Mouse (Mus musculus): ENCODE results near the gene Ddx49. TPM values are rescaled to one million over a fixed set of nuclear protein-coding genes. Genes with fewer than 3 reads are reported as not detected.

The Ddx49 gene
- total RNA-seq, 2 experiments from 2014 or later, result 69.9 to 72.0 TPM

DNA sequence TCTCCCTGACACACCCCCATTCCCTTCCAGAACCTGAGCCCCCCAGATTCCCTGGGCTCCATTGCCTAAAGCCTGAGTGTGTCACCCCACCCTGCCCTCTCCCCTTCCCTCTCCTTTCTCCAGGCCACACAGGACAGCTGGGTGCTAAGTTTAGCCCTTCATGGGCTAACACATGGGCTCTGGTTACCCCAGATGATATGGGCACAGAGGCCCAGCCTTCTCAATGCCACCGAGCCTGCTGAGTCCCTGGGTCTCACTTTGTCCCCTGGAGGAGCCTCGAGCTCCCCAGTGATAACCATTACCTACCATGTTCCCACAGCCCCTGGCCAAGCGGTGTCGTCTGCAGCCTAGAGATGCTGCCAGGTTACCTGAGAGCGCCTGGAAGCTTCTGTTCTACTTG, 15.6 kb upstream of the Ddx49 start:
- DNase-seq, result no peak

DNA sequence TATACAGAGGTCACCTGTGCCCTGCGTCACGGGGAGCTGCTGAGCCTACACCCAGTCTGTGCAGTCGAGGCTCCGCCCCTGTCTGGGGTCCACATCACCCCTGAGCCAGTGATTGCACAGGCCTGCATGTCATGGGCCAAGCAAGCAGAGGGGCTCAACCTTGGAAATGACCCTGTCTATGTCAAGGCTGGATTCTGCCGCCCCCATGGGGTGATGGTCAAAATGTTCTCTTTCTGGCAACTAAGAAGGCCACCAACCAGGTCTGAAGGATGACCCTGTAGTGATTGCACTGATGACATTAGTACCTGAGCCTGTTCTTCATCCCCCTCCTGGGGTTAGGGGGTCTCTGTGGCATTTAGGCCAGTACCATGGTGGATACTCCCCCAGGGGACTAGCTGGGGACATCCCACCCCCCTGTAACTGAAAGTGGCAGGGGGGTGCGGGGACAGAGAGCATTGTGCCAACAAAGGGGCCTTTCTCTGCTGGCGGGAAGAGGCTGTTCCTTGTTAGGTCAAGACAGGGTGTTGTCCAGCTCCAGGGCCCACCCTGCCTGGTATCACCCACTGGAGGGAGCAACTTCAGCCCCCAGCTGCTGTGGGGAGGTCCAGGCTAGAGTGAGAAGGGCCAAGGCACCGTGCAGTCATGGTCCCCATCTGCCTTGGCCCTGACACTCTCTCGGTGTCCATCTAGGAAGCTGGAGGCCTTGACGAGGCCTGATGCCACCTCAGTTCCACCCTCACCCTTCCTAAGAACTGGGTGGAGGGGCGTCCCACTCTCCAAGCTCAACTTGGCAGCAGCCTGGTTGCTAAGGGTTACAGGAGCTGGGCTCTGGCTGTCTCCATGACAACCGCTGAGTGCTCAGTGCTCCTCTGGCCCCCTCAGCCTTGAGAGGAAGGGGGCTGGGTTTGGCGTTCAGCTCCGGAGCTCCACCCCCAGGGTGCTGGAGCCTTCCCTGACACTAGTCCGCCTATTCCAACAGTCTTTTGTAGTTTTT, 14.5 kb upstream of the Ddx49 start:
- DNase-seq, result peak; percentile 50 to 60

DNA sequence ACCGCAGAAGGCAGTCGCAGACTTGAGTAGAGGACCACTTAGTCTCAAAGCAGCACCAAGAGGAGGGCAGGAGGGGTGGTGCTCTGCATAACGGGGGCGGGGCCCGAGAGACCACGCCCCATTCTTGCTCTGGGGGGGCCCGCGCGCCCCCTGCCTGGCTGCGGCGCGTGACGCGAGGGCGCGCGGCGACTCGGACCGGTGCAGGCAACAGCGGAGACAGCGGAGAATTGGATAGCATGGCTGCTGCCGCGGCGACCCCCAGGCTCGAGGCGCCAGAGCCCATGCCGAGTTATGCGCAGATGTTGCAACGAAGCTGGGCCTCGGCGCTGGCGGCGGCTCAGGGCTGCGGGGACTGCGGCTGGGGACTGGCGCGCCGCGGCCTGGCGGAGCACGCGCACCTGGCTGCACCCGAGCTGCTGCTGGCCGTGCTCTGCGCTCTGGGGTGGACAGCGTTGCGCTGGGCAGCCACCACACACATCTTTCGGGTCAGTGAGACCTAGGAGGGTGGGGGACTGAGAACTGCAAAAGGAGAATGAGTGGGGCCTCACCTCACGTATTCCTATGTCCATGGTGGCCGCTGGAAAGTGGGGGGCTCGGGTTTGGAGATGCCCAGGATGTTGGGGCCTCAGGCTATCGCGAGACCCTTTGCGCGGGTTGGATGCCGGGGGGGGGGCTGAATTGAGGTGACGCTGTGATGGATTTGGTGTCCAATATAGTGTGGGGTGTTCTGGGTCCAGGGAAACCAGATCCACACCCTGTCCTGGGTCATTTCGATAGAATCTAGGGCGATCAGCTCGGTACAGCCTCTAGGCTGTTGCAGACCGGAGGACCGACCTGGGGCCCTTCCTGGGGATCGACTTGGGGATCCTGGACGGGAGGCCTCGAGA, 13.6 kb upstream of the Ddx49 start, which contains the start of gene Cers1:
Gene Cers1 (plus strand): TSS at position 152 of the 887 bp plus-strand sequence.
- DNase-seq, result peak; percentile 72 to 81

DNA sequence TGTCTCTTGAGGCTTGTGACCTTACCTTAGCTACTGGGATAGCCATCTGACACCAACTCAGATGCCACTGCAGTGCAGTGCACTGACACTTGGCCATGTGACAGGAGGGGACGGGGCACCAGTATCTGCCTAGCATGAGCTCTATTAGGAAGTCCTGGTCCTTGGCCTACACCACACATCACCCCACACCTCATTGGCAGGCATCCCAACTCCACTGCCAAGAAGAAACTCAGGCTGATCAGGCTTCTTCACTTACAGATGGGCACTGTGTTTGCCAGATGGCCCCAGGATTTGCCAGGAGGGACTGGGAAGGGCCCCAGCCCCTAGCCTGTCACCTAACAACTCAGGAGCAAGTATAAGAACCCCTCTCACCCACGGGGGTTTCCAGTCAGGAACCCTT, 11.1 kb upstream of the Ddx49 start:
- DNase-seq, result no peak

DNA sequence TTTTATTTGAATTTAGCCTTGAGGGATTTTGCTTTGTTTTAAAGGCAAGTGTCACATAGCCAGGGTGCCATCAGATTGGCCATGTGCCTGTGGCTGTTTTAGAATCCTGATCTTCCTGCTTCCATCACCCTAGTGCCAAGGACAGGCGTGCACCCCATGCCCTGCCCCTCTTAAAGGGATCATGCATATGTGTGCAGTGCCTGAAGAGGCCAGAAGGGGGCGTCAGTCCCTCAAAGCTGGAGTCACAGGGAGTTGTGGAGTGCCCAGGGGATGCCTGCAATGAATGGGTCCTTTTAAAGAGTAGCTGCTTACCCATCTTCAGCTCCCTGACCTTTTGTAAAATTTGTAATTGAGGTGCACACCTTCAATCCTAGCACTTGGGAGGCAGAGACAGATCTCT, 7.0 kb upstream of the Ddx49 start:
- no peak for DNase-seq

DNA sequence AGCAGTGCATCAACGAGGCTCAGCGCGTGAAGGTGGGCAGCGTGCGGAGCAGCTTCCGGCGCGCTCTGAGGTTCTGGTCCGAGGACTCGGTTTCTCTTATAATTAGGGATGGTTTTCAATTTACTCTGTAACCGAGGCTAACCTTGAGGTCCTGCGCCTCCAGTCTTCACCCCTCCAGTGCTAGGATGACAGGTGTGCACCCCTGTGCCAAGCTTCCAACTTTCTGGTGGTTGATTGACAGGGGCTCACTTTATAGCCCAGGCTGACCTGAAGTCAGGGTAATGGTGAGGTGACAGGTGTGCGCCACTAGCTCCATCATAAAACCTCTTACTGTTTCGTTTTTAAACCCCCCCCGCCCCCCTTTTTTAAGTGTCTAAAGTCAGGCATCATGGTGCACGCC, 612 bp upstream of the Ddx49 start:
- DNase-seq, result no peak

DNA sequence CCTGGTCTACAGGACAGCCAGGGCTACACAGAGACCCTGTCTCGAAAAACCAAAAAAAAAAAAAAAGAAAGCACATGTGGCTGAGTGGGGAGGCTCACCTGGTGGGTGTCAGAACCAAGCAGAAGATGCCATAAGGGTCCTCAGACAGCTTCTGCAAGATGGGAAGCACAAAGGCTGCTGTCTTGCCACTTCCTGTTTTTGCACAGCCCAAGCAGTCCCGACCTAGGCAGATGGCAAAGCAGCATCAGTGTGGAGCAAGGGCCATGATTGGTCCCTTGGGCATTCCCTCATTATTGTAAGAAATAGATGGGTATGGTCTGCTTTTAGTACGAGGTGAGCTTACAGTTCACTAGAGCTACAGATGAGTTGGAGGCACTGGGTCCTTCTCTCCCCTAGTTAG, 1.4 kb downstream of the Ddx49 start:
- DNase-seq, result no peak

DNA sequence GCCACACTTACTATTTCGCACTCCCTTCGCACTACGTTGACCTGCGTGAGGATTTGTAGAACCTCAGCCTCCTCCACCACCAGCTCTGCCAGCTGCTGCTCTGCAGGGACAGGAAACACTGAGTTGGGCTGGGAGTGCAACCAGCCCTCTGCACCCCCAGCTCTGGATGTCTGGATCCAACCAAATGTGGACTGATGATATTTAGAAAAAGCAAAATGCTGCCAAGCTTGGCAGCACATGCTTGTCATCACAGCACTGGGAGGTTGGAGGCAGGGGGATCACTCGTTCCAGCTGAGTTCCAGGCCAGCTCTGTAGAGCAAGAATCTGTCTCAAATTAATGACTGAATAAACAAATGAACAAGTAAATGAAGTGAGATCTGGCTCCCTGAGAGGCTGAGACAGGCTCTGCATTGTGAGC, 8.3 kb downstream of the Ddx49 start:
- DNase-seq, result no peak

DNA sequence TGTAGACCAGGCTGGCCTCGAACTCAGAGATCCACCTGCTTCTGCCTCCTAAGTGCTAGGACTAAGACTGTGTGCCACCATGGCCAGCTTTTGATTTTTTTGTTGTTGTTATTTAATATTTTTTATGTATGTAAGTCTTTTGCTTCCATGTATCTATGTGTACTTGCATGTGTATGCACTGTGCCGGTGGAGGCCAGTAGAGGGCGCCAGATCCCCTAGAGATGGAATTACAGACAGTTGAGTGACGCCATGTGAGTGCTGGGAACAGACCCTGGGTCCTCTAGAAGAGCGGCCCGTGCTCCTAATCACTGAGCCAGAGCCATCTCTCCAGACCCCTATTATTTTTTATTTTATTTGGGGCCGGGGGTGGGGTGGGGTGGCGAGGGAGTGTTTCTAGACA, 15.6 kb downstream of the Ddx49 start:
- no peak for DNase-seq

DNA sequence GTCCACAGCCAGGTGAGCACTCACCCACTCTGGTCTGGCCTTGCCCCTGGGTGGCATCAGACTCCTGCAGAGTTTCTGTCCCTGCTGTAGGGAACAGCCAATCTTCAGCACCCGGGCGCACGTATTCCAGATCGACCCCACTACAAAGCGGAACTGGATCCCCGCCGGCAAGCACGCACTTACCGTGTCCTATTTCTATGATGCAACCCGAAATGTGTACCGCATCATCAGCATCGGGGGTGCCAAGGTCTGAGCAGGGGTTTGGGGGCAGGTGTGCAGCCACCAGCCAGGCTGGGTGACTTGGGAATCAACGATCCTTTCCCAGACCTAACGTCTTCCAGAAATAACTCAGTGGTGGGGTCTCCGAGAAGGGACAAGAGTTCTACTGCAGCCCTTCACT, 17.0 kb downstream of the Ddx49 start:
- no peak for DNase-seq

DNA sequence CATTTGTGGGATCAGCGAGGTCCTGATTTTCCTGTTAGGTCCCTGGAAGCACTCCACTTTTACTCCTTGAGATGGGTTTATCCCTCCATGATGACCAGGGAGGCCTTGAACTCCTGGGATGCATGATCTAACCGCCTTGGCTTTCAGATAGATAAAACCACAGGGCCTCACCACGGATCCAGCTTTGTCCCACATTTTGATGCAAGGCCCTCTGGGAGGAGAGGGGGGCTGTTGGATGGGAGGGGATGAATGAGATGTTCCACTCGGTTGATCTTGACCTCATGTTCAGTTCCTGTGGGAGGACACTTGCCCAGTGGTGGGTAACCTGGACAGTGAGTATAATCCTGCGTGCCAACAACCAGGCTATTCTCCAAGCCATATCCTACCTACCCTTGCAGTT, 17.9 kb downstream of the Ddx49 start:
- DNase-seq, result no peak

DNA sequence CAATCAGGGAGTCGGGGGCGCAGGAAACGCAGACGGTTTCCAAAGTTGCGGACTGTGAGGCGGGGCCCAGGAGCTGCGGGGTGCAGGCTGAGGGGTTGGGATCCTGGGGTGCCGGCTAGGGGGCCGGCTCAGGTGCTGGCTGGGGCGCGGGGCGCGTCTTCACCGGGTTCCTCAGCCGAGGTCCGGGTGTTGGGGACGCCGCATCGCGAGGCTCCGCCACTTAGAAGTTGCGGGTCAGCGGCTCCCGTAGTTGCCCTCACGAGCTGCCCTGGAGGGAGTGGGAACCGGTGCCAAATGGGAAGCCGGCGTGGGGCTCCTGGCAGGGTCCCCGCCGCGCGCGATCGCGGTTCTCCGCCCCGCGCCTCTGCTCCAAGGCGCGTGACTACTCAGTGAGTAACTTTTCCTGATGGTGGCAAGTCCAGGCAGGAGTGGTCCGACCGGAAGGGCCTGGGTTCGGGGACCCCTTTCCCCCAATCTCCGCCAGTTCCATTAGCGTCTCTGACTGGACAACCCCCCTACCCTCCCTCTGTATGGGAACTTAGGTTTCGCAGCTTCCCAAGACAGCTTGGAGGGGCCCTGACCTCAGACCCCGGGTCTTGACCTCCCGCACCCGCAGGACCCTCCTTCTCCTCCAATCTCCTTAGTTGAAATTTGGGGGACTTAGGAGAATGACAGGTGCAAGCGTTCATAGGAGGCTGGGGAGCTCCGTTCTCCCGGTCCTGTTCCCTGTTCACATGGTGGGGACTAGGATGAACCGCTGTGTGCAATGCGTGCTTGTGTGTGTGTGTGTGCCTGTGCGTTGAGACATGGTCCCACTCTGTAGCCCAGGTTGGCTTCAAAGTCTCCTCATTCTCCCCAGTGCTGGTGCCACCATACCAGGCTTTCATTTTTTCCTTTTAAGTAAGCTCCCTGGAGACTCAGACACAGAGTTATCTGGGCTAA, 18.9 kb downstream of the Ddx49 start:
- peak; percentile 44 to 56 for DNase-seq

DNA sequence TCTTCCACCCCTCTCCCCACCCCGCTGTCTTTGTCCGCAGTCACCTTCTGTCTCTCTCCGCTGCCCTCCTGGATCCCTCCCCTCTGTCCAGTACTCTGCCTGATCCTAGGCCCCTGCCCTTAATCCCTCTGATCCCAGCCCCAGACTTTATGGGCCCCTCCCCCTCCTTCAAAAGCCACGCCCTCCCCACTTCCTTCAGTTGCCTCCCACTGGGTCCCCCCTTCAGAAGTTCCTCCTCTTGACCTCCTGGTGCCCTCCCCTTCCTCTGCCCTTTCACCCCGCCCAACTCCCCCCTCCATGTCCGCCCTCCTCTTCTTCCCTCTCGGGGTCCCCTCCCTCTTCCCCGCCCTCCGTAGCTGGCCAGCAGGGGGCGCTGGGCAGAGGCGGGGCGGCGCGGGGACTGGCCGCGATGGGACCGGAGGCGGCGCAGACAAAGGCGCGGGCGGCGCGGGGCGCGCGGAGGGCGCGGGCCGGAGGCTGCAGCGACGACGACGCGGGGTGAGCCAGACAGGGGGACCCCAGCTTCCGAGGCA, 19.6 kb downstream of the Ddx49 start, which contains the start of gene Homer3:
Gene Homer3 (plus strand): TSS at position 225 of the 533 bp plus-strand sequence.
- DNase-seq, result peak; percentile 92 to 94

DNA sequence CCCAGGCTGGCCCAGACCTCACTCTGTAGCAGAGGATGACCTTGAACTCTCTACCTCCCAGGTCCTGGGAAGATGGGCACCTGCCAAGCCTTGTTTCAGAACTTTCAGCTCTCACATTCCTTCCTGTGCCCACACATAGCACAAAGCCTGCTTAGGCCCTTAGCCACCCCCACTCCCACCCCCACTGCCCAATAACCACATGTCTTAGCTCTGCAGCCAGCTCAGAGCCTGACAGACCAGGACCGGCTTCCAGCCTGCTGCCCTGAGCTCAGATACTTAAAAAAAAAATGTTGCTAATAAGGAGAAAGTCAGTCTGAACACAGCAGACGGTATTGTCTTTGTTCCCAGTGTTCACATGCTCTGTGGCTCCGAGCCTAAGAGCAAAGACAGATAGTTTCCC, 21.3 kb downstream of the Ddx49 start:
- no peak for DNase-seq

DNA sequence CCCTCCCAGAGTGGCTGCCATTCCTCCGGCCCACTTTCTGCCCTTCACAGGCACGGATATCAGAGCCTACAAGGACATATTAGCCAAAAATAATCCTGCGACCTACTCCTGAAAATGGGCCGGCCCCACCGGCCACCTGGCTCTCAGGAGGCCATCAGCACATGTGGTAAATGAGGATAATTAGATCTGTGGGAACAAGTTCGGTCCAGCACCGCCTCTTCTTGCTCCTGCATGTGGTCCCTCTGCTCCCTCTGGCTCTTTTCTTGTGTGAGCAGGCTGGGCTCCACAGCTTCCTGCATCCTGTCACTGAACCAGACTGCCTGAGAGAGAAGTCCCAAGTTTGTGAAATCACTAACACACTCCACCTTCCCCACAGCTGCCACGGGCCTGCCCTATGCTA, 23.0 kb downstream of the Ddx49 start:
- DNase-seq, result no peak

DNA sequence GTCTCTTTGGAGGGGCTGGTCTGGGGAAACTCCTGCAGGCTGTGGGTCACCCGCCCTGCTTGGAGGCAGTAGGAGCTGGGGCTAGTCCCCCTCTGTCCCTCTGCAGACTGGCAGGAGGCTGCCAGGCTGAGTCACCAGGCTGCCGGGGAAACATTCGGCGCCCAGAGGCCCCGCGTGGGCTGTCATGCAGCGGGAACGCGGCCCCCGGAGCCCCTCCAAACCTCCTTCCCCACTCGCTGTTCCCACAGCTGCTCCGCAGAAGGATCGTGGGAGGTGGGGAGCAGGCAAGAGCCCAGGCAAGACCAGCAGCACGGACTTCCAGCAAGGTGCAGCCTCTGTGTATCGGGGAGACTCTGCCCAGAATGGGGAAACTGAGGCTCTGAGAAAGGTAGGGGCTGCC, 24.1 kb downstream of the Ddx49 start:
- peak in 1 of 2 experiments; percentile 25 for DNase-seq

DNA sequence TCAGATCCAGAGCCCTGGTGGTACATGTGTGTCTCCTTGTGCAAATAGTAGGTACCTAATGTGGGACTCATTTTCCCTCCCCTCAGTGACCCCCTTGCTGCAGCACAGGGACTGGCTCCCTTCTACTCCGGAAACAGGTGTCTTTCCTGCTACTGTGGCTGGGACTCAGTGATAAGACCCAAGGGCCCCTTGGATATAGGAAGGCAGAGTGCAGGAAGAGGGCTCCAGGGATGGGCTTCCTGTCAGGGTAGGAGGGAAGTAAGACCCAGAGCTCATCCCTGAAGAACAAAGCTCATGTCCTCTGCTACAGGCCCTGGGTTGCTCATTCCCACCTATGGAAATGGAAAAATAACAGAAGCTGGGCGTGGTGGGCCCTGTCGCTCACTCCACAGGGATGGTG, 25.8 kb downstream of the Ddx49 start:
- peak; percentile 25 to 35 for DNase-seq

DNA sequence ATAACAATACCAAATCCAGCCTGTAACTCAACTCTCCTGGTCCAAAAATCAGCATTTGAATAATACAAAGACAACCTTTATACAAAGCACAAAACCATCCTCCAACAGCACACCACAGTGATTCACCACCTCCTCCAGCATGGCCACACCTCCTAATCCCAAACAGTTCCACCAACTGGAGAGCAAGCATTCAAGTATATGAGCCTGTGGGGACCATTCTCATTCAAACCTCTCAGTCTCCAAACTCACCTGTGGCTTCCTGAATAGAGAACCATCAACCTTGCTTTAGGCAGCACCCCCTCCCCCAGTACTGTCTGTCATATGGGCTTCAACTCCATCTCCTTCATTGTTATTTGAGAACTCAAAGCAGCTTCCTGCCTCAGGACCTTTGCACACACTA, 27.9 kb downstream of the Ddx49 start:
- DNase-seq, result no peak

DNA sequence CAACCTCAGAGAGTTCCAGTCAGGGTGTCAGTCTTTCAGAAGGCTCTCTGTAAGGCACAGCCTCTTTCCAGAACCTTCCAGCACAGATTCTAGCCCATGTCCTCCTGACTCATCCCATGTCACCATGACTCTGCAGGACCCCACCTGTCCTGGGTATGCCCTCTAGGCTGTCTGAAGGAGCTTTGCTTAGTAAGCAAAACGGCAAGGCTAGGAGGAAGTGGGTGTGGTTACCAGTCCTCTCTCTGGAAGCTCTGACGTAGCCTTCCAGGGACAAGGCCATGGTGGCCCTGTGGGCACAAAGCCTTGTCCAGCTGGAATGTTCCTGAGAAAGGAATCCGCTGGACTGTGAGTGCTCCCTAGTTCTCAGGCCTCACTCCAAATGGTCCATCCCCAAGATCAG, 29.3 kb downstream of the Ddx49 start:
- DNase-seq, result peak; percentile 71 to 77

DNA sequence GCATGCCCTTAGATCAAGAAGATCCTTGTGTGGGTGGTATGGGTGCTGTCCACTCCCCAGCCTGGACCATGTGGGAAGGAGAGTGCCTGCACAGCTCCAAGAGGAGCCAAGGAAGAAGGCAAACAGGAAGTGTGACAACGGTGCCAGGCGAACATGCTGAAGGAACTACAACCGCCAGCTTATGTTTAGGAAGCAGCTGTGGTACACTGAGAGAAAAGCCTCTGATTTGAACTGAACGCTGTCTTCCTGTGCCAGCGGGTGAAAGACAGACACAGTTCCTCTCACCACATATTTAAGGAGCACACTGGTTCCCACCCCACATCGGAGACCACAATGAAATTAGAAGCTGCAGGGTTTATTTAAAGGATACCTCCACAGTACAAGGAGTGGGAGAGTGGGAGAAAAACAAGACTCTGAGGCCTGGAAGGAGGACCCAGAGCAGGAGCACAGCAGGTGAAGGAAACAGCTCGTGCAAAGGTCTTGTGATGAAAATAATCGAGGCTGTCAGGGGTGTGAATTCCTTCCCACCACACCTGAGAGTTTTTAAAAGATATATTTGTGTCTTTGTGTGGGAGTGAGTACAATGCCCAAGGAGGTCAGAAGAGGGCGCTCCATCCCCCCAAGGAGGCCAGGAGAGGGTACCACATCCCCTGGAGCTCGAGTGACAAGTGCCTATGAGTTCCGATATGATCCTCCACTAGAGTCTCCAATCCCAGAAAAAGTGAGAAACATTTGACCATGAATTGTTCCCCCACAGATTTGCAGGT, 33.3 kb downstream of the Ddx49 start:
- peak in 1 of 2 experiments; percentile 54 for DNase-seq
